Mouse (Mus musculus): ENCODE measurements at regions not wholly inside any gene's neighbourhood (a gene's known extent, or its start where the extent isn't known, plus 50 kb on each side); places are given as distances from the start of the nearest gene placed in this dataset.

DNA sequence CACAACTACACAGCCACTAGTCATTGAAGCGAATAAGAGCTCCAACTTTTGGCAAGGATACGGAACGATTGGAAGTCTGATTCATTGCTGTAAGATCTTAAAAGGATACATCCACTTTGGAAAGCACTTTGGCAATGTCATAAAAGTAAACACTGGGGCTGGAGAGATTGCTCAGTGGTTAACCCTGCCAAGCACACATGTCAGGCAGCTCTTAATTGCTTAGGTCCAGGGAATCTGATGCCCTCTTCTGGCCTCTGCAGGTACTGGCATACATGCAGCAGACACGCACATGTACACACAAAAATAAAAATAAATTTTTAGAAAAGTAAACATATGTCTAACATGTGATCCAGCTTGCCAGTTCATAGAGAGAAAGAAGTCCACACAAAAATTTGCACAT lies 86.3 kb upstream of the Frmpd3 start:
- TF ChIP-seq CTCF (conservative IDR thresholded peaks at IDR 0.05; ENCODE audit: low read length) (peak; percentile 43), NANOG (IDR thresholded peaks at IDR 0.05; ENCODE audit: borderline replicate concordance, low read length) (no peak), POU5F1 (IDR thresholded peaks at IDR 0.05; ENCODE audit: borderline replicate concordance, low read length) (no peak)
- H3K27me3 ChIP-seq (ENCODE audit: insufficient read depth, low read length), result no peaks in the 10 kb centered on the region
- H3K36me3 ChIP-seq (ENCODE audit: insufficient read depth, low read length), result no peaks in the 10 kb centered on the region
- H3K4me3 ChIP-seq (replicated peaks; ENCODE audit: low read length), result no peak overlapping the region
- no peaks in the 10 kb centered on the region for H3K9me3 ChIP-seq (ENCODE audit: low read length)
- H3K4me1 ChIP-seq (replicated peaks; ENCODE audit: low read depth, low read length), result no peaks in the 10 kb centered on the region

DNA sequence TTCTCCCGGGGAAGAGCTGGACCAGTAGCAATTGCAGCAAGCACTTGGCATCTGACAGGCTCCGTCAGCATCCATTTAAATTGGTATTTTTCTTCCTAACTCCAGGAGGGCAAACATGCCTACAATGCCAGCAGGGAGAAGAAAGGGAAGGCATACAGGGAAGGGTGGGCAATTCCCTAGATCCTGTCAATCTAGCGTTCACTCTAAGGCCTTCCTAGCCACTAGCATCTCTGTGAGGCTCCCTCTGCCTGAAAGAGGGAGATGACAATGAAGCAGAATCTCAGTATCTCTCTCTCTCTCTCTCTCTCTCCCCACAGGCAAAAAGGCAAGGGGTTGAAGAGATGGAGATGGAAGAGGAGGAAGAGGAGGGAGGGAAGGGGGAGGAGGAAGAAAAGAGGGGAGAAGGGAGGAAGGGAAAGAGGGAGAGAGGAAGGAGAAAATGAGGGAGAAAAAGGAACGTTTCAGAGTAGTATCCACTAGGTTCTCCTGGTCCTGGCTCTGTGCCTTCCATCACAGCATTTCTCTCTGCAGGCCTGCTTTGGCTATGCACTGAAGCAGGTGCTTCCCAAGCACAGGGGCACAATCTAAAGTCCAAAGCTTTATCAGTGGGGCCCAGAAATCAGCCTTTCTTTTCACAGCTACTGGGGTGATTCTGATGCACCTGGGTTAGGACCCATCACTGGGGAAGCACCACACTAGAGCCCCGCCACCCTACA lies 72.2 kb upstream of the Frmpd3 start:
- Histone ChIP-seq H3K27me3 (ENCODE audit: insufficient read depth, low read length) (peaks cover 25% of the 10 kb centered on the region), H3K9me3 (ENCODE audit: low read length) (no peaks in the 10 kb centered on the region), H3K4me3 (replicated peaks; ENCODE audit: low read length) (no peak overlapping the region), H3K4me1 (replicated peaks; ENCODE audit: low read depth, low read length) (no peaks in the 10 kb centered on the region), H3K36me3 (ENCODE audit: insufficient read depth, low read length) (no peaks in the 10 kb centered on the region)
- no peak for TF ChIP-seq CTCF (conservative IDR thresholded peaks at IDR 0.05; ENCODE audit: low read length)

DNA sequence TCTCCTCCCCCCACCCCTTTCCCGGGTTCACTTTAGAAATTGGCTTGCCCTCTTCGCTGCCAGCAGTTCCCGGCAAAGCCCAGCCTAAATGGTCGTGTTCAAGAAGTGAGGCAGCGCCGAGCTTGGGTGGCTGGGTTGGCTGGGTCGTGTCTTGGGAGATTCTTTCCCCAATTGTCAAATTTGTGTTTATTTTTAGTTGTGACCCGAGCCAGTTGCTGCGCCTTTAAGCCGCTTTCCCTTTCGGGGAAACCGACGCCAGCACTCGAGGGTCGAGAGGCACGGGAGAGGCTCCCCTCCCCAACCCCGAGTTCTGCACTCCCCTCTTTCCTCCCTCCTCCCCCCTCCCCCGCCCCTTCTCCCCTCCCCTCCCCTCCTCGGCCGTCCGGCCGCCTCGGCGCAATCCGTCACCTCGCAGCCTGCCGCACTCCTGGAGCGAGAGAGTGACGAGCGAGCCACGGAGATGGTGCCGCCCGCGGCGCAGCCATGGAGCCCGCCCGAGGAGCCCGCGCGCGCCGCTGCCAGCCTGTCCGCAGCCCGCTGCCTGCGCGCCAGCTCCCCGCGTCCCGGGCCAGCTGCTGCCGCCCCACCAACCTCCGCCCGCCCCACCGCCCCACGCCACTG lies 64.6 kb upstream of the Frmpd3 start:
- Histone ChIP-seq H3K4me1 (replicated peaks; ENCODE audit: low read depth, low read length) (peaks cover 3% of the 10 kb centered on the region; the same call in 1 of the 2 replicates), H3K36me3 (ENCODE audit: insufficient read depth, low read length) (no peaks in the 10 kb centered on the region), H3K27me3 (ENCODE audit: insufficient read depth, low read length) (peaks cover 66% of the 10 kb centered on the region), H3K9me3 (ENCODE audit: low read length) (no peaks in the 10 kb centered on the region), H3K4me3 (replicated peaks; ENCODE audit: low read length) (peak overlapping the region; percentile 74)
- TF ChIP-seq NANOG (IDR thresholded peaks at IDR 0.05; ENCODE audit: borderline replicate concordance, low read length), result no peak
- no peak for TF ChIP-seq POU5F1 (IDR thresholded peaks at IDR 0.05; ENCODE audit: borderline replicate concordance, low read length)
- TF ChIP-seq CTCF (conservative IDR thresholded peaks at IDR 0.05; ENCODE audit: low read length), result no peak

DNA sequence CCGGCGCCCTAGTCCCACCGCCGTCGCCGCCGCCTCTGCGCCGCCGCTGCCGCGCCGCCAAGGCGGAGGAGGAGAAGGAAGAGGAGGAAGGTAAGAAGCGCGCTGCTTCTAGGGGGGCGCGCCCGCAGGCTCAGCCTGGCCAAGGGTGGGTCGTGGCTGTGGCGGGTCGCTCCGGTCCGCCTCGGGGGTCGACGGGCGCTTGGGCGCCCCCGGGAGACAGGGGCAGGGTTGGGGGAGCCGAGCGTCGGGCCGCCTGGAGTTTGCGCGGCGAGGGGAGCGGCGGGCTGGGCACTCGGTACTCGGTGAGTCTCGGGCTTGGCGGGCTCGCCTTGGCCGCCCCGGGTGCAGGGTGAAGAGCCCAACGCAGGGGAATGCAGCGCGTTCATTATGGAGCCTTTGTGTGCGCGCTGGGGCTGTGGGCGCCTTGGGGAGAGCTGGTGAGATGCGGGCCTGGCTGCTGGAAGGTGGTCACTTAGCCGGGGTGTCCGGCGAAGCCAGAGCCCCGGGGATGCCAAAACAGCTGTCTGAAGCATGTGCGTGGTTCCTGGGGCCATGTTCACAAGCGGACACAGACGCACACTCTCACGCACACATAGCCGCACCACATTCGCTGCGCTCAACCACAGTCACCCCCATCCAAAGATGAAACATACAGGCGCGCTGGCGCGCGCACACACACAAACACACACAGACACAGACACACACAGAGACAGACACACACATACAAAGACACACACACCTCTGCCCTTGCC lies 63.9 kb upstream of the Frmpd3 start:
- Histone ChIP-seq H3K9me3 (ENCODE audit: low read length) (no peaks in the 10 kb centered on the region), H3K4me3 (replicated peaks; ENCODE audit: low read length) (peak overlapping the region; percentile 74), H3K36me3 (ENCODE audit: insufficient read depth, low read length) (no peaks in the 10 kb centered on the region), H3K27me3 (ENCODE audit: insufficient read depth, low read length) (peaks cover 61% of the 10 kb centered on the region), H3K4me1 (replicated peaks; ENCODE audit: low read depth, low read length) (peaks cover 3% of the 10 kb centered on the region; the same call in 1 of the 2 replicates)
- TF ChIP-seq POU5F1 (IDR thresholded peaks at IDR 0.05; ENCODE audit: borderline replicate concordance, low read length), result no peak
- TF ChIP-seq NANOG (IDR thresholded peaks at IDR 0.05; ENCODE audit: borderline replicate concordance, low read length), result no peak
- no peak for TF ChIP-seq CTCF (conservative IDR thresholded peaks at IDR 0.05; ENCODE audit: low read length)

DNA sequence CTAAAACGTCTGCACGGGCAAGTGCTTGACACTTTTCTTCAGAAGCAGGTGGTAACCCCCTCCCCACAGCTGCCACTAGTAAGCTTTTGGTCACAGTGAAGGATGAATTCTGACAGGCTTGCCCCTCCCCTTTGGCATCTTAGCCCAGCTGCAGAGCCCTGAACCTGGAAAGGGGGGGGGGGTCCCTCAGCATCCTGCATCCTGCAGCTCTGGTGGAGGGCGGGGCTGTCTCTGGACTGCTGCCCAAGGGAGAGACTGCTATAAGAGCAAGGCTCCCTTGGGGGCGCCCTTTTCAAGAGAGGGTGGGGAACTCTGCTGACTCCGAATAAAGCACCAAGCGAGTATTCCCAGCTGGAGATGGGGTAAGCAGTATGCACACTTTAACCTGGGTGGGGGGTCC lies 62.8 kb upstream of the Frmpd3 start:
- Histone ChIP-seq H3K9me3 (ENCODE audit: low read length) (no peaks in the 10 kb centered on the region), H3K4me3 (replicated peaks; ENCODE audit: low read length) (no peak overlapping the region), H3K27me3 (ENCODE audit: insufficient read depth, low read length) (peaks cover 58% of the 10 kb centered on the region), H3K4me1 (replicated peaks; ENCODE audit: low read depth, low read length) (peaks cover 3% of the 10 kb centered on the region; the same call in 1 of the 2 replicates), H3K36me3 (ENCODE audit: insufficient read depth, low read length) (no peaks in the 10 kb centered on the region)
- TF ChIP-seq POU5F1 (IDR thresholded peaks at IDR 0.05; ENCODE audit: borderline replicate concordance, low read length), result no peak
- TF ChIP-seq CTCF (conservative IDR thresholded peaks at IDR 0.05; ENCODE audit: low read length), result no peak; the same call in 1 of the 2 replicates
- TF ChIP-seq NANOG (IDR thresholded peaks at IDR 0.05; ENCODE audit: borderline replicate concordance, low read length), result no peak

DNA sequence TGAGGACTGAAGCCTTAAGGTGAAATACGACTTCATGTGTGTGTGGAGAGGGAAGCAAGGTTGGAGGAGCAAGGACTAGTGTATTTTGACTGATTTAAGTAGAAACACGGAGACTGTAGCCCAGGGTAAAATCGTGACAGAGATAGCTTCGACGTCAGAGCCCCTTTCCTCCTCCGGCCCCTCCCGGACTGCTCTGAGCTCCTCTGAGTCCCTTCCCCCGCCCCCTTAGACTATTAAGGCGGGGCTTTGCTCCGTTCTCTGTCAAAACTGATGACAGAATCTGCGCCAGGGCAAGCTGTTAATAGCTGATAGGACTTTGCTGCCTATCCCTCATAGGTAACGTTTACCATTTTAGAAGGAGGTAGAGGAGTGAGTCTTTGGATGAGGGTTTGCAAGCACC lies 62.0 kb upstream of the Frmpd3 start:
- Histone ChIP-seq H3K4me3 (replicated peaks; ENCODE audit: low read length) (no peak overlapping the region), H3K36me3 (ENCODE audit: insufficient read depth, low read length) (no peaks in the 10 kb centered on the region), H3K27me3 (ENCODE audit: insufficient read depth, low read length) (peaks cover 59% of the 10 kb centered on the region), H3K9me3 (ENCODE audit: low read length) (no peaks in the 10 kb centered on the region), H3K4me1 (replicated peaks; ENCODE audit: low read depth, low read length) (peaks cover 3% of the 10 kb centered on the region; the same call in 1 of the 2 replicates)
- TF ChIP-seq POU5F1 (IDR thresholded peaks at IDR 0.05; ENCODE audit: borderline replicate concordance, low read length) (no peak), CTCF (conservative IDR thresholded peaks at IDR 0.05; ENCODE audit: low read length) (no peak), NANOG (IDR thresholded peaks at IDR 0.05; ENCODE audit: borderline replicate concordance, low read length) (no peak)
